Mouse (Mus musculus) liver, adult 2 months (tissue): ENCODE measurements around the gene Nrp1.

Source experiments
- CTCF ChIP-seq: fragments of 200-500 bp; IDR thresholded peaks from 2 replicates; pipeline ENCODE4 v1.5.1; 2011; ENCODE audit warnings: low read depth, low read length, control low read depth
- POLR2A ChIP-seq: fragments of 200-500 bp; IDR thresholded peaks from 2 replicates; pipeline ENCODE4 v1.6.1; 2011; ENCODE audit warnings: low read length, control low read depth; ENCODE audit not compliant: insufficient read depth; ENCODE audit errors: extremely low read depth

DNA sequence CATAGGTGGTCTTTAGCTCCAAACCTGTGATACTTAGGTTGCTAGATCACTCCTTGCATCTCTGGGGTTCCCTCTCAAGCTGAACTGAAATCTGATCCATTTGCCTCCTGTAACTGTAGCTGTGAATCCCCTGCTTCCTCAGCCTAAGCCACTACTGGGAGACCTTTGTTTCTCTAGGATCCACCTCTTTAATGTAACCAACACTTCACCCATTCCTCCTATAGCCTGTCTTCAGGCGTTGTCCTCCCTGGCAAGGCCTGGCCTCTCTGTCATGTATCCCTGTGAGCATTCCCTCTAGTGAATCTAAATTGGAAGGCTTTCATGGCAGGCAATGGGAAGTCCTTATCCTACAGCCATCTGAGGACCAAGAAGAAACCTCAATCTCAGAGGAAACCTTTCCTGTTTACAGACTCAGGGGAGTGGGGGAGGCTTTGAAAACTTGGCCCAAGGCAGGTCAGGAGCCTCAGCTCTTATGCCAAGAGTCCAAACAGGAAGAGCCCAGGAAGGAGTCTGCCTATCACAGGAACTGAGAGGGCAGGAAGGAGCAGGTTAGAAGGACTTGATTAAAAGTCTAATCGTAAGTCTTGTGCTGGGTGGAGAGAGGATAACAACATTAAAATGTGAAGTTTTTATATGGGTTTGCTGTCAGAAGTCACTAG, 28.7 kb downstream of the Nrp1 start:
- TF ChIP-seq CTCF = no peak
- TF ChIP-seq POLR2A = no peak
